8 mouse cellular contexts compared by ENCODE assay signal in genomic region chr7:100178891-100179233, GRCm38 (mm10). TPM values are rescaled to one million over a fixed set of nuclear protein-coding genes. Genes with fewer than 3 reads are reported as not detected.
DNase-seq lines count a peak whose midpoint lies in the region; ATAC-seq and TF ChIP-seq lines count a peak whose summit lies in the region.

No protein-coding gene starts in this region.

- H3K4me1 ChIP-seq in kidney, embryonic 15.5 days, result peaks cover 15% of the 10 kb centered on the region
- H3K4me1 ChIP-seq in cortical plate, adult 2 months (ENCODE audit: control insufficient read depth, insufficient read depth, low read length), result no peaks in the 10 kb centered on the region
- H3K4me1 ChIP-seq in hindbrain, postnatal 0 days (ENCODE audit: insufficient read depth, low read length), result peaks cover 6% of the 10 kb centered on the region; the same call in 1 of the 2 replicates

- no peak for ATAC-seq in kidney, embryonic 15.5 days (replicated peaks; ENCODE audit: low FRiP score)
- no peak for ATAC-seq in hindbrain, postnatal 0 days
- peak; percentile 48 for ATAC-seq in megakaryocyte-erythroid progenitor cell, adult 5-6 weeks (replicated peaks; ENCODE audit: low FRiP score, low TSS enrichment, poor library complexity, severe bottlenecking)

- no peak overlapping the region for H3K27ac ChIP-seq in kidney, embryonic 15.5 days
- H3K27ac ChIP-seq in cortical plate, adult 2 months (ENCODE audit: insufficient read depth, low read length), result no peak overlapping the region
- H3K27ac ChIP-seq in hindbrain, postnatal 0 days, result no peak overlapping the region

- H3K9me3 ChIP-seq in kidney, embryonic 15.5 days (replicated peaks), result no peaks in the 10 kb centered on the region
- H3K9me3 ChIP-seq in hindbrain, postnatal 0 days (ENCODE audit: low read length), result no peaks in the 10 kb centered on the region

- no peak for TF ChIP-seq CTCF in cortical plate, adult 2 months (IDR thresholded peaks at IDR 0.05; ENCODE audit: extremely low read depth, insufficient read depth, low read length)
- no peak for TF ChIP-seq CTCF in hindbrain, postnatal 0 days (IDR thresholded peaks at IDR 0.05; ENCODE audit: low read depth)

- H3K36me3 ChIP-seq in kidney, embryonic 15.5 days, result no peaks in the 10 kb centered on the region
- H3K36me3 ChIP-seq in hindbrain, postnatal 0 days (ENCODE audit: insufficient read depth, low read length), result no peaks in the 10 kb centered on the region

- H3K9ac ChIP-seq in kidney, embryonic 15.5 days, result peak overlapping the region; percentile 33; the same call in 1 of the 2 replicates
- H3K9ac ChIP-seq in hindbrain, postnatal 0 days (replicated peaks; ENCODE audit: low read length), result peak overlapping the region; percentile 28

- DNase-seq in kidney, adult 11 months, result no peak
- peak; percentile 10 for DNase-seq in hindbrain, postnatal 0 days (ENCODE audit: low spot score)
- DNase-seq in cerebellum, adult 18-20 months, result no peak
- no peak for DNase-seq in spleen, adult 12 weeks (ENCODE audit: low spot score)
- no peak for DNase-seq in cerebellum, postnatal 14 days

- H3K27me3 ChIP-seq in kidney, embryonic 15.5 days, result peaks cover 48% of the 10 kb centered on the region
- H3K27me3 ChIP-seq in hindbrain, postnatal 0 days (ENCODE audit: insufficient read depth, low read length), result peaks cover 14% of the 10 kb centered on the region

- H3K4me2 ChIP-seq in kidney, embryonic 15.5 days, result peak overlapping the region; percentile 70
- H3K4me2 ChIP-seq in hindbrain, postnatal 0 days (ENCODE audit: low read depth, low read length), result peak overlapping the region; percentile 73

- no peak for TF ChIP-seq POLR2A in cortical plate, adult 2 months (IDR thresholded peaks at IDR 0.05; ENCODE audit: extremely low read depth, insufficient read depth, low read length)

- WGBS in kidney, embryonic 15.5 days, result under 1% methylated on average over 15 of the region's 15 CpGs
- 2% methylated on average over 15 of the region's 15 CpGs for WGBS in hindbrain, postnatal 0 days

- H3K4me3 ChIP-seq in kidney, embryonic 15.5 days (replicated peaks), result peak overlapping the region; percentile 43
- peak overlapping the region; percentile 20 for H3K4me3 ChIP-seq in cortical plate, adult 2 months (ENCODE audit: insufficient read depth, low read length)
- H3K4me3 ChIP-seq in hindbrain, postnatal 0 days (ENCODE audit: low read length), result peak overlapping the region; percentile 38

RNA-seq across cellular contexts. Expression of gene Kcne3, which starts 2.6 kb away (rescaled TPM):
- polyA plus RNA-seq in kidney, embryonic 15.5 days (2015; fragmentation: Nextera tagmentation; extraction: Ambion mirVana), result 5.1 and 5.9 TPM in 2 replicates
- 0.44 and 0.57 TPM in 2 replicates for polyA plus RNA-seq in cortical plate, adult 2 months (2012; rRNA removed)
- 0.47 TPM in 1 of 2 replicates, not detected in the other for total RNA-seq in hindbrain, postnatal 0 days (2014; rRNA removed)
- polyA plus RNA-seq in hindbrain, postnatal 0 days (2015; fragmentation: Nextera tagmentation; extraction: Ambion mirVana), result 0.25 and 0.33 TPM in 2 replicates
- 4.1 TPM in 1 of 2 replicates, not detected in the other for total RNA-seq in megakaryocyte-erythroid progenitor cell, adult 5-6 weeks (2014; fragmentation: Nextera tagmentation)
- 0.38 TPM in 1 of 2 replicates, not detected in the other for total RNA-seq in megakaryocyte-erythroid progenitor cell, adult 5-6 weeks (2017)

RNA-seq across cellular contexts. Expression of gene Lipt2, which starts 19.8 kb away (rescaled TPM):
- 21.5 TPM in 2 replicates for polyA plus RNA-seq in kidney, embryonic 15.5 days (2015; fragmentation: Nextera tagmentation; extraction: Ambion mirVana)
- 7.8 and 8.9 TPM in 2 replicates for polyA plus RNA-seq in cortical plate, adult 2 months (2012; rRNA removed)
- 13.8 and 20.1 TPM in 2 replicates for total RNA-seq in hindbrain, postnatal 0 days (2014; rRNA removed)
- polyA plus RNA-seq in hindbrain, postnatal 0 days (2015; fragmentation: Nextera tagmentation; extraction: Ambion mirVana), result 19.2 and 19.5 TPM in 2 replicates
- total RNA-seq in megakaryocyte-erythroid progenitor cell, adult 5-6 weeks (2014; fragmentation: Nextera tagmentation), result 5.2 and 13.0 TPM in 2 replicates
- total RNA-seq in megakaryocyte-erythroid progenitor cell, adult 5-6 weeks (2017), result 8.5 and 16.9 TPM in 2 replicates

RNA-seq across cellular contexts. Expression of gene Pgm2l1, which starts 48.3 kb away (rescaled TPM):
- 3.8 and 4.4 TPM in 2 replicates for polyA plus RNA-seq in kidney, embryonic 15.5 days (2015; fragmentation: Nextera tagmentation; extraction: Ambion mirVana)
- 91.0 and 97.7 TPM in 2 replicates for polyA plus RNA-seq in cortical plate, adult 2 months (2012; rRNA removed)
- total RNA-seq in hindbrain, postnatal 0 days (2014; rRNA removed), result 123 and 127 TPM in 2 replicates
- polyA plus RNA-seq in hindbrain, postnatal 0 days (2015; fragmentation: Nextera tagmentation; extraction: Ambion mirVana), result 34.4 and 34.8 TPM in 2 replicates
- total RNA-seq in megakaryocyte-erythroid progenitor cell, adult 5-6 weeks (2014; fragmentation: Nextera tagmentation), result 11.6 and 21.7 TPM in 2 replicates
- 13.7 and 18.0 TPM in 2 replicates for total RNA-seq in megakaryocyte-erythroid progenitor cell, adult 5-6 weeks (2017)

RNA-seq across cellular contexts. Expression of gene Pold3, which starts 57.5 kb away (rescaled TPM):
- polyA plus RNA-seq in kidney, embryonic 15.5 days (2015; fragmentation: Nextera tagmentation; extraction: Ambion mirVana), result 64.3 and 66.3 TPM in 2 replicates
- polyA plus RNA-seq in cortical plate, adult 2 months (2012; rRNA removed), result 31.2 and 31.8 TPM in 2 replicates
- 20.4 and 29.4 TPM in 2 replicates for total RNA-seq in hindbrain, postnatal 0 days (2014; rRNA removed)
- 38.6 and 41.0 TPM in 2 replicates for polyA plus RNA-seq in hindbrain, postnatal 0 days (2015; fragmentation: Nextera tagmentation; extraction: Ambion mirVana)
- total RNA-seq in megakaryocyte-erythroid progenitor cell, adult 5-6 weeks (2014; fragmentation: Nextera tagmentation), result 91.8 and 98.7 TPM in 2 replicates
- total RNA-seq in megakaryocyte-erythroid progenitor cell, adult 5-6 weeks (2017), result 97.0 and 121 TPM in 2 replicates
